Mouse (Mus musculus) hindbrain, embryonic 16.5 days (tissue): ENCODE data around the gene Csf2rb. TPM values are rescaled to one million over a fixed set of nuclear protein-coding genes. Genes with fewer than 3 reads are reported as not detected.

Source experiments
- ATAC-seq: fragments of 200-750 bp; cut with Nextera tagmentation; 2 replicates; pipeline ENCODE4 v1.8.0; 2017; ENCODE audit warnings: moderate TSS enrichment, moderate library complexity
- H3K27ac ChIP-seq: fragments of 300-500 bp; sonication (generic); 2 replicates; pipeline ENCODE4 v1.5.1; 2014; ENCODE audit warnings: low read depth, mild to moderate bottlenecking, control low read depth, low read length, moderate library complexity
- H3K27me3 ChIP-seq: fragments of 300-500 bp; sonication (generic); replicated peaks from 2 replicates; pipeline ENCODE4 v1.6.1; 2014; ENCODE audit warnings: low read length; ENCODE audit not compliant: control insufficient read depth, insufficient read depth
- H3K36me3 ChIP-seq: fragments of 300-500 bp; sonication (generic); 2 replicates; pipeline ENCODE4 v1.6.1; 2014; ENCODE audit warnings: mild to moderate bottlenecking, low read length, moderate library complexity, mixed read lengths; ENCODE audit not compliant: control insufficient read depth, insufficient read depth
- H3K4me1 ChIP-seq: fragments of 300-500 bp; sonication (generic); 2 replicates; pipeline ENCODE4 v1.6.1; 2014; ENCODE audit warnings: low read depth, low read length; ENCODE audit not compliant: control insufficient read depth, insufficient read depth
- H3K4me2 ChIP-seq: fragments of 300-500 bp; sonication (generic); 2 replicates; pipeline ENCODE4 v1.6.1; 2014; ENCODE audit warnings: mild to moderate bottlenecking, low read length, control low read depth, moderate library complexity
- H3K4me3 ChIP-seq: fragments of 300-500 bp; sonication (generic); 2 replicates; pipeline ENCODE4 v1.5.1; 2014; ENCODE audit warnings: mild to moderate bottlenecking, low read length, control low read depth, moderate library complexity
- H3K9ac ChIP-seq: fragments of 300-500 bp; sonication (generic); 2 replicates; pipeline ENCODE4 v1.6.1; 2014; ENCODE audit warnings: low read depth, mild to moderate bottlenecking, control low read depth, low read length, moderate library complexity
- H3K9me3 ChIP-seq: fragments of 300-500 bp; sonication (generic); 2 replicates; pipeline ENCODE4 v1.6.1; 2014; ENCODE audit warnings: mild to moderate bottlenecking, low read length, moderate library complexity; ENCODE audit not compliant: control insufficient read depth
- WGBS: fragments of 180-500 bp; shearing (Covaris S2); extraction: QIAGEN DNeasy Blood & Tissue Kit; methylation state at CpG from one replicate; pipeline ENCODE4 v1.1.7; 2014; 5-methylcytosine and 5-hydroxymethylcytosine counted together
- polyA plus RNA-seq: library from polyadenylated mRNA; unstranded; fragments of >200 nt; fragmentation: Nextera tagmentation; extraction: Ambion mirVana; gene quantifications from 2 replicates; pipeline ENCODE4 v1.2.1, GENCODE M21; 2015

Gene Csf2rb
- polyA plus RNA-seq, 1 experiment from 2014 or later: 0.44 TPM

DNA sequence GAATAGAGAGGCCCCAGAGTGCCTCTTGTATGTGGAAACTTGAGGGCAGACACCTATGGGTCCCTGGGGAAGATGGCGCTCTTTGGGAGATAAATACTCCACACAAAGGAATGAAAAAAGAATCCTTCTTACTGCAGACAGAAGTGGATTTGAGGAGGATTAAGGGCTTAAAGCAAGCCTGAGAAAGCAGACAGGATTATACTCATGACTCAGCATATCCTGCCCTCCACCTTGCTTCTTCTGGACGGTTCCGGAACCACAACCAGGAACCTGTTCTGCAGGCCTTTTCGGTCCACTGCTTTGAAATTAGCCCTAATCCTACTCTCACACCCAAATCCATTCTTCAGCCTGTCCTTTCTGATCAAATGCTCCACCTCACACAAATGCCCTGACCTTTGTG, 56.6 kb downstream of the Csf2rb start:
- 95% methylated on average over 4 of the region's 4 CpGs for WGBS
- ATAC-seq: no peak

DNA sequence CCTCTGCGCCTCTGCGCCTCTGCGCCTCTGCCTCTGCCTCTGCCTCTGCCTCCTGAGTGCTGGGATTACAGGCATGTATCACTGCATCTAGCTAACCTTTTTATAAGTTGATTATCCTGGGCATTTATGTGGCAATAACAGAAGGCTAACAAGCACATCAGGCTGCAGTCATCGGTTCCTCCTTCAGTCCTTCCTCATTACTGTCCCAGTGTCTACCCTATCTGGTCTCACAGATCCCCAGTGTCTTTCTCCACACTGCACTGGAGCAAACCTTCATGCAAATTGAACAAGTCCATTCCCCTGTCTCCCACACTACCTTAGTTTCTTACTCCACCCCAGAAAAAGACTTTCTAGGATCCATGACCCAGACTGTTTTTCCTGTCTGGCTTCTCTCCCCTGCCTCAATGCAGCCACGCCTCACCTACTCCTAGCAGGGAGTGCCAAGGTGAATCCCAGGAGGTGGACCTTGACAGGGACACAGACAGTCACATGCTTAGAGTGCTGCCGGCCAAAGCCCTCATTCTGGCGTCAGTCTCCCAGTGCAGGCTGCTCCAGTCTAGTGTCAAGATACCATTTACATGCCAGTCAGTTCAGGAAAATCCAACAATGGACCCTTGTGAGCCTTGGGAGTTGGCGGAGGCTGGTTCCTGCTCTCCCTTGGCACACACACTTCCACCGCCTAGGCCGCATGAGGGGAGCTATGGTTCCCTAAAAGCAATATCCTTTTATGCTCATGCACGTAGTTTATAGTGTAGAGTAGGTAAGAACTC, 58.1 kb downstream of the Csf2rb start:
- Histone ChIP-seq H3K36me3 (no peaks in the 10 kb centered on the region), H3K27ac (peak overlapping the region; percentile 76), H3K27me3 (no peaks in the 10 kb centered on the region), H3K9me3 (no peaks in the 10 kb centered on the region; the same call in 1 of the 2 replicates), H3K4me2 (no peak overlapping the region), H3K4me3 (no peak overlapping the region), H3K9ac (no peak overlapping the region), H3K4me1 (no peaks in the 10 kb centered on the region)
- 68% methylated on average over 11 of the region's 11 CpGs for WGBS
- ATAC-seq: peak; percentile 94

More for the DNA sequence above, 56.6 kb downstream of the Csf2rb start:
- no peak overlapping the region for H3K4me3 ChIP-seq
- H3K9me3 ChIP-seq: no peaks in the 10 kb centered on the region; the same call in 1 of the 2 replicates
- H3K4me2 ChIP-seq: no peak overlapping the region
- no peaks in the 10 kb centered on the region for H3K4me1 ChIP-seq
- no peak overlapping the region for H3K27ac ChIP-seq
- H3K9ac ChIP-seq: no peak overlapping the region
- H3K36me3 ChIP-seq: no peaks in the 10 kb centered on the region
- H3K27me3 ChIP-seq: no peaks in the 10 kb centered on the region

DNA sequence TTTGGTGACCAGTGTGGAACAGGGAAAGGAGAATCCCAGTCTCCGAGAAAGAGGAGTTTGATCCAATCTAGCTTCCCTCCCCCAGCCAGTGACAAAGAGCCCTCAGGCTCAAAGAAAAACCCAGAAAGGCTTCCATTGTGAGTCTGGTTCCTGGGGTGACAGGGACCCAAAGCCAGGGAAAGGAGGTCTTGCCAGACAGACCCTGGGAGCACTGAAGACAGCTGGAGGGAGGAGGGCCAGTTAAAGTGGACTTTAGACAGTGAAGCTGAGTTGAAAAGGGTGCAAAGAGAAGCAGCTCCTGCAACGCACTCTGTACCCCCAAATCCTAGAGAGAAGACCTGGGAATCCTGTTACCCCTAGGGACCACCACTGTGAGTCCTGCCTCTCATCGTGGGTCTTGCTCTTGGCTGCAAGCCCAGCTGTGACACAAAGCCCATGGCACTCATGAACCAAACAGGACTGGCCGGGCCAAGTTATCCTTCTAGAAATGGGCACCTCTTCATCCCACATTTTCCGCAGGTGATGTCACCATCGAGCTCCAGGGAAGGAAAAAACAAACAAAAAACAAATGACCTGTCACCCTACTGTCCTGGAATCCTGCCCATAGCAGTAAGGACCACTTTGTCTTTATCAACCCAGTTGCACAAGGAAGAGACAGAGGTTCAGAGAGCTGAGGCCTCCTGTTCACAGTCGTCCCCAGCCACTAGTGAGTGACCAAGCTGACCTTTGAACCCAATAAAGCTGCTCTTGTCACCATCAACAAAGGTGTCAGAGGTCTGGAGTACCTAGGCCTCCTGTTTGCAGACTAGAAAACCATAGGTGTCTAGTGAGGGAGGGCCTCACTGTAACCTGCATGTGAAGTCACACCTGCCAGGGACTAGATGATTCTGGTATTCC, 58.9 kb downstream of the Csf2rb start:
- ATAC-seq: peak; percentile 85
- Histone ChIP-seq H3K9ac (no peak overlapping the region), H3K4me3 (no peak overlapping the region), H3K36me3 (no peaks in the 10 kb centered on the region), H3K9me3 (no peaks in the 10 kb centered on the region), H3K27me3 (no peaks in the 10 kb centered on the region), H3K27ac (peak overlapping the region; percentile 72), H3K4me2 (no peak overlapping the region), H3K4me1 (no peaks in the 10 kb centered on the region)
- WGBS: 52% methylated on average over 7 of the region's 7 CpGs

DNA sequence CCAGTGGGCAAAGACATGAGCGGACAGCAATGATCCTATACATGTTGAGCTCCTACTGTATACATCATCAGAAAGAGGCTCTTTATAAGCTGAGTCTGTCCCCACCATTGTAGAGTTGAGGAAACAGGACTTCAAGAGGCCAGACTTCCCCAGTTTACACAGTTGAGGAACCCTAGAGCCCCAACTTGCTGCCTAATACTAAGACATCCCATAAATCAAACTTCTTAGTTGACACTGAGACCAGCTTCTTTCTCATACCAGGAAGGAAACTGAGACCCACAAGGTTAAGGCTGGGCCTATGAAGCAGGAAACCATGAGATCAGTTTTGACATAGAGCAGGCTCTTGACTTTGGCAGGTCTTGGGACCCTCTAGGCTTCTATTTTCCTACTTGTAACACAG, 60.0 kb downstream of the Csf2rb start:
- H3K4me1 ChIP-seq: no peaks in the 10 kb centered on the region
- H3K27ac ChIP-seq: no peak overlapping the region; the same call in 1 of the 2 replicates
- no peaks in the 10 kb centered on the region for H3K9me3 ChIP-seq
- H3K9ac ChIP-seq: no peak overlapping the region
- no peak overlapping the region for H3K4me2 ChIP-seq
- 100% methylated on average over 1 of the region's 1 CpGs for WGBS
- ATAC-seq: no peak
- H3K4me3 ChIP-seq: no peak overlapping the region
- H3K27me3 ChIP-seq: no peaks in the 10 kb centered on the region
- no peaks in the 10 kb centered on the region for H3K36me3 ChIP-seq

DNA sequence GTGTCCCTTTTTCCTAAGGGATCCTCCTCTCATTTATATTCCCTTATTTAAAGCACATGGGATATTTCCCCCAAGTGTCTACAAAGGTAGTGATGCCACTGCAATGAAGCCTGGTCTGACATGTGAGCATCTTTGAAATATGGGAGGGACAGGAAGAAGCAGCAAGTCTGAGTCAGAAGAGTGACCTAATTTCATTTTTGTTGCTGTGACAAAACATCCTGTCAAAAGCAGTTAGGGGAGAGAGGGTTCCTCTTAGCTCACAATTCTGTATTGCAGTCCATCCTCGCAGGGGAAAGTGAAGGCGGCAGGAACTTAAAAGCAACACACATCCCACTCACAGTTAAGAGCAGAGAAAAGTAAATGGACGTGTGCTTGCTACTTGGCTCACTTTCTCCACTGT, 65.3 kb downstream of the Csf2rb start:
- ATAC-seq: no peak
- Histone ChIP-seq H3K4me1 (no peaks in the 10 kb centered on the region), H3K36me3 (no peaks in the 10 kb centered on the region), H3K27me3 (no peaks in the 10 kb centered on the region), H3K4me2 (no peak overlapping the region), H3K27ac (no peak overlapping the region), H3K9ac (no peak overlapping the region), H3K9me3 (no peaks in the 10 kb centered on the region), H3K4me3 (no peak overlapping the region)
- WGBS: 86% methylated on average over 3 of the region's 3 CpGs

DNA sequence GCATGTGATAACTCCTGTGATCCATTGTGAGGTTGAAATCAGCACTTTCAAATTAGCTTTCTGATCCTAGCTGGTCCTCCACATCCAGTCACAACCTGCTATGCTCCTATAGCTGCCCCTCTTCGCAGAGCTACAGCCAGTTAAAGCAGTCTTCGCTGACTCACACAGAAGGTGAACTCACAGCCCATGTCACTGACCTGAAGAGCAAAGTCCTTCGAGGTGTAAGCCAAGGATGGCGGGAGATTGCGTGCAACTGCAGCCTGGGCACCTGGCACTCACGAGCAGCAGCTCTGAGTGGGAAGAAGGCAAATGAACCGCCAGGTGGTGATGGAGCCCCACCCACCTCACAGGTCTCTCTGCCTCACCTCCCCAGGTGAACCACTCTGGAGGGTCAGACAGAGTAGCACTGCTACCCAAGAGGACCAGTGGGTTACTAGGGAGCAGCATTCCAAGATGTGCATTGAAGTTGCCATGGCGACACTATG, 70.0 kb downstream of the Csf2rb start, which contains the start of gene Tex33:
Gene Tex33 (minus strand): TSS at position 435 of the 485 bp plus-strand sequence.
- Histone ChIP-seq H3K4me1 (no peaks in the 10 kb centered on the region), H3K27me3 (no peaks in the 10 kb centered on the region), H3K27ac (no peak within 1 kb of the TSS), H3K4me3 (no peak within 1 kb of the TSS), H3K9ac (no peak within 1 kb of the TSS), H3K36me3 (no peaks in the 10 kb centered on the region), H3K4me2 (no peak within 1 kb of the TSS), H3K9me3 (no peaks in the 10 kb centered on the region)
- 82% methylated on average over 8 of the region's 8 CpGs for WGBS
- ATAC-seq: no peak

DNA sequence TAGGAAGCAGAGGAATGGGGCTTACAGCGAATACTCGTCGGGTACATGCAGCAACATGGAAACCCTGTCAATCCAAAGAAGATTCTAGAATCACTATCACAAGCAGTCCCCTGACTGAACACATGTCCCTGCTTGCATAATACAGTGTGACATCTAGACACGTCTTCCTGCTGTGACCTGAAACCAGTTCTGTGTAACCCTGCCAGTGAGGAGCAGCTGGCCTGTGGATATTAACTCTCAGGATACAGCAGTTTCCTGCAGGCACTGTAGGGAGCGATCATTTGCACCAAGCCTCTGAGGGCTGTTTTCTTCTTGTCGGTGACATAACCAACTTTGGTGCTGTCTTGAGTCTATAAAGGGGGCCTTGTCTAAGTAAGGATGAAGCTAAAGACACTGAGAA, 75.8 kb downstream of the Csf2rb start:
- Histone ChIP-seq H3K36me3 (no peaks in the 10 kb centered on the region), H3K4me2 (no peak overlapping the region), H3K4me3 (no peak overlapping the region), H3K9me3 (no peaks in the 10 kb centered on the region), H3K27ac (peak overlapping the region; percentile 40; the same call in 1 of the 2 replicates), H3K9ac (no peak overlapping the region), H3K4me1 (peaks cover 21% of the 10 kb centered on the region), H3K27me3 (no peaks in the 10 kb centered on the region)
- ATAC-seq: no peak
- WGBS: 64% methylated on average over 6 of the region's 6 CpGs

DNA sequence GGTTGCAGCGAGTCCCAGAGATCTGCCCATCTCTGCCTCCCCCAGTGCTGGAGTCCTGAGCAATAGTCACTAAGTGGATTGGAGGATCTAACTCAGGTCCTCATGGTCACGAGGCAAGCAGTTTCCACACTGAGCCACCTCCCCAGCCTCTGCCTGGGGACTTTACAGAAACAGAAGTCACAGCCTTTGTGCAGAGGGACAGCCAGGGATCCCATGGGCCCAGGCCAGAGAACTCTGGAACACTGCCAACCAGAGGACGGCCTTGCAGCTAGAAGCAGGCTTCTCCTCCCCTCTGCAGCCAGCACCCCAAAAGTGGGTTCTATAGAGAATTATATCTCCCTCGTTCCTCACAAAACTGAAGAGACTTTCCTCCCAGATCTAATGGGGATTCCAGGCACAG, 76.4 kb downstream of the Csf2rb start:
- Histone ChIP-seq H3K9ac (peak overlapping the region; percentile 25; the same call in 1 of the 2 replicates), H3K4me2 (no peak overlapping the region), H3K36me3 (no peaks in the 10 kb centered on the region), H3K4me3 (no peak overlapping the region), H3K27ac (peak overlapping the region; percentile 40; the same call in 1 of the 2 replicates), H3K27me3 (no peaks in the 10 kb centered on the region), H3K4me1 (peaks cover 21% of the 10 kb centered on the region), H3K9me3 (no peaks in the 10 kb centered on the region)
- WGBS: 56% methylated on average over 4 of the region's 4 CpGs
- ATAC-seq: no peak

DNA sequence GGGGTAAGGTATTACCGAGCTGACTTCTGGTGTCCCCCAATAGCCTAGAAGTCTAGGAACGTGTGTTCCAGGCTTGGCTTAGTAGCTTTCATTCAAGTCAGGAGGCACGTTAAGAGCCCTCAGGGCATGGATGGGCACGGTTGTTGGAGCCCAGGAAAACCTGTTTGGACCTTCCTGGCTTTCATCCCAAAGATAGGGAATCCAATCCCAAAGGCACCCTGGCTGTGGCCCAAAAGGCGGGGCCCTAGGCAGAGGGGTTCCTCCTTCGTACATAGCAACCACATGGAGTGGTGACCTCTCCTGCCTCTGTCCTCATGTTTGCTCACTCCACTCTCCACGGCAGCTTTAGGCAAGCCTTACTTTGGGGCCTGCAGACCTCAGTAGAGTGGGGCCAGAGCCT, 76.9 kb downstream of the Csf2rb start:
- no peak for ATAC-seq
- Histone ChIP-seq H3K27ac (peak overlapping the region; percentile 71; the same call in 1 of the 2 replicates), H3K4me2 (peak overlapping the region; percentile 20; the same call in 1 of the 2 replicates), H3K9me3 (no peaks in the 10 kb centered on the region), H3K4me1 (peaks cover 26% of the 10 kb centered on the region), H3K4me3 (no peak overlapping the region), H3K27me3 (no peaks in the 10 kb centered on the region), H3K36me3 (no peaks in the 10 kb centered on the region), H3K9ac (no peak overlapping the region)
- 60% methylated on average over 7 of the region's 7 CpGs for WGBS
